Mouse (Mus musculus) liver, embryonic 12.5 days (tissue): ENCODE data around the gene Ccni. TPM values are rescaled to one million over a fixed set of nuclear protein-coding genes. Genes with fewer than 3 reads are reported as not detected.

ENCODE experiments used
- ATAC-seq: fragments of 200-750 bp; cut with Nextera tagmentation; 2 replicates; pipeline ENCODE4 v1.8.0; 2017; ENCODE audit warnings: moderate number of reproducible peaks, mild to moderate bottlenecking, moderate library complexity
- H3K27ac ChIP-seq: fragments of 300-500 bp; sonication (generic); 2 replicates; pipeline ENCODE4 v1.5.1; 2016; ENCODE audit warnings: mild to moderate bottlenecking
- H3K27me3 ChIP-seq: fragments of 300-500 bp; sonication (generic); replicated peaks from 2 replicates; pipeline ENCODE4 v1.6.1; 2016; ENCODE audit warnings: mild to moderate bottlenecking, moderate library complexity
- H3K36me3 ChIP-seq: fragments of 300-500 bp; sonication (generic); 2 replicates; pipeline ENCODE4 v1.6.1; 2016; ENCODE audit warnings: mild to moderate bottlenecking, moderate library complexity
- H3K4me1 ChIP-seq: fragments of 300-500 bp; sonication (generic); 2 replicates; pipeline ENCODE4 v1.6.1; 2016
- H3K4me2 ChIP-seq: fragments of 300-500 bp; sonication (generic); 2 replicates; pipeline ENCODE4 v1.6.1; 2016; ENCODE audit warnings: mild to moderate bottlenecking, moderate library complexity
- H3K4me3 ChIP-seq: fragments of 300-500 bp; sonication (generic); 2 replicates; pipeline ENCODE4 v1.5.1; 2016; ENCODE audit warnings: mild to moderate bottlenecking, moderate library complexity
- H3K9ac ChIP-seq: fragments of 300-500 bp; sonication (generic); 2 replicates; pipeline ENCODE4 v1.6.1; 2016; ENCODE audit warnings: mild to moderate bottlenecking, moderate library complexity
- H3K9me3 ChIP-seq: fragments of 300-500 bp; sonication (generic); replicated peaks from 2 replicates; pipeline ENCODE4 v1.6.1; 2016; ENCODE audit warnings: mild to moderate bottlenecking, moderate library complexity
- WGBS: fragments of 180-500 bp; shearing (Covaris S2); methylation state at CpG from one replicate; pipeline ENCODE4 v1.1.7; 2016; ENCODE audit not compliant: insufficient replicate concordance; 5-methylcytosine and 5-hydroxymethylcytosine counted together
- polyA plus RNA-seq: library from polyadenylated mRNA; unstranded; fragments of >200 nt; fragmentation: Nextera tagmentation; extraction: Ambion mirVana; gene quantifications from 2 replicates; pipeline ENCODE4 v1.2.1, GENCODE M21; 2016

Gene Ccni
- polyA plus RNA-seq, 1 experiment from 2014 or later, result 50.1 TPM

GRCm38 (mm10) chr5:93184548-93184947 lies 21.7 kb downstream of the Ccni start:
- Histone ChIP-seq H3K9ac (no peak overlapping the region), H3K36me3 (peaks cover 79% of the 10 kb centered on the region)
- ATAC-seq, result 0 out of 2 replicates have a peak, but pooled peaks have one; percentile 13

GRCm38 (mm10) chr5:93183311-93183710 lies 23.0 kb downstream of the Ccni start:
- no peak overlapping the region for H3K27ac ChIP-seq
- no peak overlapping the region for H3K4me3 ChIP-seq
- H3K9me3 ChIP-seq, result no peaks in the 10 kb centered on the region
- H3K4me2 ChIP-seq, result no peak overlapping the region
- WGBS, result 81% methylated on average over 6 of the region's 6 CpGs
- no peak for ATAC-seq
- peaks cover 72% of the 10 kb centered on the region for H3K36me3 ChIP-seq
- H3K9ac ChIP-seq, result no peak overlapping the region
- H3K27me3 ChIP-seq, result no peaks in the 10 kb centered on the region
- H3K4me1 ChIP-seq, result no peaks in the 10 kb centered on the region

More at GRCm38 (mm10) chr5:93184548-93184947, 21.7 kb downstream of the Ccni start:
- H3K27me3 ChIP-seq, result no peaks in the 10 kb centered on the region
- no peaks in the 10 kb centered on the region for H3K9me3 ChIP-seq
- no peak overlapping the region for H3K4me3 ChIP-seq
- no peak overlapping the region for H3K27ac ChIP-seq
- 86% methylated on average over 6 of the region's 6 CpGs for WGBS
- H3K4me1 ChIP-seq, result no peaks in the 10 kb centered on the region
- H3K4me2 ChIP-seq, result no peak overlapping the region

GRCm38 (mm10) chr5:93180252-93180651 lies 26.0 kb downstream of the Ccni start:
- 63% methylated on average over 2 of the region's 2 CpGs for WGBS
- Histone ChIP-seq H3K9me3 (no peaks in the 10 kb centered on the region), H3K4me1 (no peaks in the 10 kb centered on the region)

GRCm38 (mm10) chr5:93178616-93179015 lies 27.7 kb downstream of the Ccni start:
- no peaks in the 10 kb centered on the region for H3K9me3 ChIP-seq
- H3K36me3 ChIP-seq, result peaks cover 56% of the 10 kb centered on the region
- no peak overlapping the region for H3K9ac ChIP-seq
- H3K4me2 ChIP-seq, result no peak overlapping the region
- H3K27me3 ChIP-seq, result no peaks in the 10 kb centered on the region
- no peak overlapping the region for H3K4me3 ChIP-seq
- ATAC-seq, result no peak
- H3K4me1 ChIP-seq, result no peaks in the 10 kb centered on the region
- WGBS, result 68% methylated on average over 6 of the region's 6 CpGs
- no peak overlapping the region for H3K27ac ChIP-seq

More at GRCm38 (mm10) chr5:93180252-93180651, 26.0 kb downstream of the Ccni start:
- no peak for ATAC-seq
- H3K4me2 ChIP-seq, result no peak overlapping the region
- no peak overlapping the region for H3K27ac ChIP-seq
- no peak overlapping the region for H3K4me3 ChIP-seq
- no peak overlapping the region; the same call in 1 of the 2 replicates for H3K9ac ChIP-seq
- H3K36me3 ChIP-seq, result peaks cover 56% of the 10 kb centered on the region
- H3K27me3 ChIP-seq, result no peaks in the 10 kb centered on the region

GRCm38 (mm10) chr5:93174675-93175074 lies 31.6 kb downstream of the Ccni start:
- no peak overlapping the region for H3K4me3 ChIP-seq
- H3K27me3 ChIP-seq, result no peaks in the 10 kb centered on the region
- ATAC-seq, result no peak
- H3K36me3 ChIP-seq, result peaks cover 60% of the 10 kb centered on the region
- no peaks in the 10 kb centered on the region for H3K4me1 ChIP-seq
- H3K9me3 ChIP-seq, result no peaks in the 10 kb centered on the region
- no peak overlapping the region for H3K9ac ChIP-seq
- no peak overlapping the region for H3K27ac ChIP-seq
- H3K4me2 ChIP-seq, result no peak overlapping the region
- 74% methylated on average over 6 of the region's 6 CpGs for WGBS

GRCm38 (mm10) chr5:93172536-93172935 lies 33.8 kb downstream of the Ccni start:
- peaks cover 66% of the 10 kb centered on the region for H3K36me3 ChIP-seq
- ATAC-seq, result 0 out of 2 replicates have a peak, but pooled peaks have one; percentile 13
- no peak overlapping the region for H3K4me2 ChIP-seq
- H3K27ac ChIP-seq, result no peak overlapping the region
- 77% methylated on average over 6 of the region's 6 CpGs for WGBS
- H3K4me1 ChIP-seq, result no peaks in the 10 kb centered on the region
- H3K4me3 ChIP-seq, result no peak overlapping the region
- H3K27me3 ChIP-seq, result no peaks in the 10 kb centered on the region
- no peak overlapping the region for H3K9ac ChIP-seq
- H3K9me3 ChIP-seq, result no peaks in the 10 kb centered on the region

GRCm38 (mm10) chr5:93171420-93171819 lies 34.9 kb downstream of the Ccni start:
- Histone ChIP-seq H3K27me3 (no peaks in the 10 kb centered on the region), H3K9ac (no peak overlapping the region), H3K4me2 (no peak overlapping the region), H3K4me1 (no peaks in the 10 kb centered on the region), H3K36me3 (peaks cover 73% of the 10 kb centered on the region), H3K9me3 (no peaks in the 10 kb centered on the region), H3K4me3 (no peak overlapping the region), H3K27ac (no peak overlapping the region)
- ATAC-seq, result no peak
- 88% methylated on average over 15 of the region's 15 CpGs for WGBS

- ATAC-seq, result no peak
- WGBS, result 84% methylated on average over 6 of the region's 6 CpGs
- H3K4me3 ChIP-seq, result no peak overlapping the region
- H3K9ac ChIP-seq, result no peak overlapping the region
- no peak overlapping the region for H3K27ac ChIP-seq
- no peak overlapping the region for H3K4me2 ChIP-seq
- peaks cover 81% of the 10 kb centered on the region for H3K36me3 ChIP-seq
- H3K27me3 ChIP-seq, result no peaks in the 10 kb centered on the region
- H3K9me3 ChIP-seq, result no peaks in the 10 kb centered on the region
- no peaks in the 10 kb centered on the region for H3K4me1 ChIP-seq
These were observed 37.6 kb downstream of the Ccni start for GRCm38 (mm10) chr5:93168654-93169053.

- Histone ChIP-seq H3K27me3 (no peaks in the 10 kb centered on the region), H3K9ac (no peak overlapping the region), H3K9me3 (no peaks in the 10 kb centered on the region), H3K4me2 (no peak overlapping the region), H3K4me1 (no peaks in the 10 kb centered on the region), H3K36me3 (peaks cover 84% of the 10 kb centered on the region), H3K27ac (no peak overlapping the region), H3K4me3 (no peak overlapping the region)
- ATAC-seq, result no peak
- 84% methylated on average over 11 of the region's 11 CpGs for WGBS
These were observed 38.3 kb downstream of the Ccni start for GRCm38 (mm10) chr5:93167919-93168516.

GRCm38 (mm10) chr5:93163541-93163940 lies 42.8 kb downstream of the Ccni start:
- H3K4me3 ChIP-seq, result no peak overlapping the region
- H3K27ac ChIP-seq, result no peak overlapping the region
- H3K9ac ChIP-seq, result no peak overlapping the region
- no peaks in the 10 kb centered on the region for H3K4me1 ChIP-seq
- no peaks in the 10 kb centered on the region for H3K9me3 ChIP-seq
- H3K27me3 ChIP-seq, result no peaks in the 10 kb centered on the region
- ATAC-seq, result no peak
- WGBS, result 89% methylated on average over 3 of the region's 3 CpGs
- H3K4me2 ChIP-seq, result no peak overlapping the region
- H3K36me3 ChIP-seq, result peaks cover 84% of the 10 kb centered on the region

GRCm38 (mm10) chr5:93154401-93154800 lies 51.9 kb downstream of the Ccni start:
- H3K4me1 ChIP-seq, result peaks cover 42% of the 10 kb centered on the region
- 85% methylated on average over 11 of the region's 11 CpGs for WGBS
- no peaks in the 10 kb centered on the region for H3K27me3 ChIP-seq
- H3K4me3 ChIP-seq, result no peak overlapping the region
- no peak overlapping the region for H3K4me2 ChIP-seq
- no peak overlapping the region for H3K9ac ChIP-seq
- H3K9me3 ChIP-seq, result no peaks in the 10 kb centered on the region
- no peak for ATAC-seq
- H3K27ac ChIP-seq, result no peak overlapping the region
- H3K36me3 ChIP-seq, result peaks cover 58% of the 10 kb centered on the region

GRCm38 (mm10) chr5:93152451-93152850 lies 53.8 kb downstream of the Ccni start:
- Histone ChIP-seq H3K9me3 (no peaks in the 10 kb centered on the region), H3K27me3 (no peaks in the 10 kb centered on the region), H3K4me1 (peaks cover 45% of the 10 kb centered on the region), H3K9ac (no peak overlapping the region), H3K4me3 (no peak overlapping the region), H3K27ac (peak overlapping the region; percentile 48), H3K4me2 (peak overlapping the region; percentile 9; the same call in 1 of the 2 replicates), H3K36me3 (peaks cover 45% of the 10 kb centered on the region)
- WGBS, result 32% methylated on average over 4 of the region's 4 CpGs
- peak; percentile 67 for ATAC-seq

GRCm38 (mm10) chr5:93151985-93152384 lies 54.3 kb downstream of the Ccni start:
- Histone ChIP-seq H3K4me1 (peaks cover 46% of the 10 kb centered on the region), H3K9ac (no peak overlapping the region), H3K36me3 (peaks cover 40% of the 10 kb centered on the region), H3K4me3 (no peak overlapping the region), H3K4me2 (peak overlapping the region; percentile 9; the same call in 1 of the 2 replicates), H3K27me3 (no peaks in the 10 kb centered on the region), H3K9me3 (no peaks in the 10 kb centered on the region), H3K27ac (peak overlapping the region; percentile 48)
- ATAC-seq, result peak; percentile 14; the same call in 1 of the 2 replicates
- 45% methylated on average over 6 of the region's 6 CpGs for WGBS
